Comparison of ENCODE assay signal across 12 mouse cellular contexts in the genomic region with DNA sequence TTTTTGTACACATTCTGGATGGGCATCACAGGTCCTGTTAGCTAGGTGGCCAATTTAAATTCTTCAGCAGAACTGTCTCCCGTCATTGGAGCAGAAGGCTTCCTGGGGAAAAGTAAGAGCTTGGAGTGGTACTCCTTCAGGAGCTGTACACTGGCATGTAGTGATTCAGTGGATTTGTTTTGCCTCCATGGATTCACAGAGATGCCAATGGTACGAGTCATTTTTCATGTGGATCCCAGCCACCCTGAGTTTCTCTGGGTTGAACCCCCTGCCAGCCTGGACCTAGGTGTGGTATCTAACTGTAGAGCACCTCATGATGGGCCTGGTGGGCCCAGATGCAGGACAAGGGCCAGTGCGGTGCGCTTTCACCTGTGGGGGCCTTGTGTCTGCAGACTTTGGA.
"Had no signal": no experiment of that assay in that cellular context is flagged by ENCODE, and none has a peak within 500 bp of the region (broad histone marks: within the 10 kb centered on the region; RNA-seq: fewer than 3 reads in every experiment).

No protein-coding gene starts in this region.

- DNase-seq: gastrocnemius, postnatal 14 days; gastrocnemius, postnatal 36 days; heart, adult 11 months; heart, adult 2 months; heart, postnatal 14 days; heart, postnatal 36 days; kidney, adult 18-20 months; kidney, adult 8-10 months; kidney, postnatal 10 days; kidney, postnatal 25 days; kidney, postnatal 4 days; left cerebral cortex, postnatal 4 days had no signal
